Mouse (Mus musculus): ENCODE results near the gene Vmn1r54. TPM values are rescaled to one million over a fixed set of nuclear protein-coding genes. Genes with fewer than 3 reads are reported as not detected.
"Not testable (repeated sequence)": the region's sequence is repeated elsewhere in the genome, so short reads cannot be mapped to it uniquely, and the experiment has no call there.

Vmn1r54 gene
- polyA plus RNA-seq (2015; fragmentation: Nextera tagmentation; extraction: Ambion mirVana): not detected in 2 replicates

- Histone ChIP-seq H3K36me3 (replicated peaks) (no peaks in the 10 kb centered on the region), H3K4me1 (replicated peaks) (no peaks in the 10 kb centered on the region), H3K27me3 (no peaks in the 10 kb centered on the region), H3K27ac (replicated peaks) (no peak within 1 kb of the TSS), H3K9ac (no peak within 1 kb of the TSS), H3K9me3 (replicated peaks) (no peaks in the 10 kb centered on the region), H3K4me3 (replicated peaks) (no peak within 1 kb of the TSS), H3K4me2 (no peak within 1 kb of the TSS)
- 53% methylated on average over 1 of the region's 1 CpGs for WGBS (ENCODE audit: insufficient replicate concordance)
- ATAC-seq (ENCODE audit: insufficient read depth): no peak
These were observed at the start of gene Vmn1r54 for GRCm38 (mm10) chr6:90246000-90246399. TSS of gene Vmn1r54 (plus strand) at chr6:90246300.

- not testable (repeated sequence) for H3K36me3 ChIP-seq (replicated peaks); H3K9ac ChIP-seq; H3K4me1 ChIP-seq (replicated peaks); ATAC-seq (ENCODE audit: insufficient read depth); H3K4me2 ChIP-seq; H3K27me3 ChIP-seq; H3K27ac ChIP-seq (replicated peaks); H3K9me3 ChIP-seq (replicated peaks); H3K4me3 ChIP-seq (replicated peaks)
- WGBS (ENCODE audit: insufficient replicate concordance): 56% methylated on average over 2 of the region's 2 CpGs
These were observed 43.6 kb upstream of the Vmn1r54 start, which contains the start of gene V1ra8 for GRCm38 (mm10) chr6:90202493-90202892. TSS of gene V1ra8 (plus strand) at chr6:90202793.

GRCm38 (mm10) chr6:90224338-90224737 is 21.8 kb upstream of the Vmn1r54 start, which contains the start of gene Vmn1r53:
TSS of gene Vmn1r53 (minus strand) at chr6:90224438.
- Histone ChIP-seq H3K36me3 (replicated peaks) (no peaks in the 10 kb centered on the region), H3K4me3 (replicated peaks) (no peak within 1 kb of the TSS), H3K27me3 (no peaks in the 10 kb centered on the region), H3K27ac (replicated peaks) (no peak within 1 kb of the TSS), H3K9me3 (replicated peaks) (no peaks in the 10 kb centered on the region), H3K4me2 (no peak within 1 kb of the TSS), H3K9ac (no peak within 1 kb of the TSS), H3K4me1 (replicated peaks) (no peaks in the 10 kb centered on the region)
- WGBS (ENCODE audit: insufficient replicate concordance): 31% methylated on average over 1 of the region's 1 CpGs
- no peak for ATAC-seq (ENCODE audit: insufficient read depth)

- H3K9me3 ChIP-seq (replicated peaks); H3K27me3 ChIP-seq; H3K9ac ChIP-seq; H3K36me3 ChIP-seq (replicated peaks); H3K4me3 ChIP-seq (replicated peaks); H3K4me1 ChIP-seq (replicated peaks); H3K27ac ChIP-seq (replicated peaks); ATAC-seq (ENCODE audit: insufficient read depth); H3K4me2 ChIP-seq: not testable (repeated sequence)
- 80% methylated on average over 4 of the region's 4 CpGs for WGBS (ENCODE audit: insufficient replicate concordance)
These were observed 14.0 kb upstream of the Vmn1r54 start for GRCm38 (mm10) chr6:90232114-90232513.

- H3K9me3 ChIP-seq (replicated peaks): peaks cover 6% of the 10 kb centered on the region; the same call in 1 of the 2 replicates
- H3K36me3 ChIP-seq (replicated peaks): no peaks in the 10 kb centered on the region
- no peak overlapping the region for H3K9ac ChIP-seq
- no peaks in the 10 kb centered on the region for H3K27me3 ChIP-seq
- H3K4me1 ChIP-seq (replicated peaks): no peaks in the 10 kb centered on the region
- H3K4me3 ChIP-seq (replicated peaks): no peak overlapping the region
- no peak for ATAC-seq (ENCODE audit: insufficient read depth)
- no peak overlapping the region for H3K4me2 ChIP-seq
- no peak overlapping the region for H3K27ac ChIP-seq (replicated peaks)
- WGBS (ENCODE audit: insufficient replicate concordance): 50% methylated on average over 27 of the region's 27 CpGs
These were observed 13.4 kb upstream of the Vmn1r54 start for GRCm38 (mm10) chr6:90232681-90233080.

- 55% methylated on average over 3 of the region's 3 CpGs for WGBS (ENCODE audit: insufficient replicate concordance)
- no peak overlapping the region for H3K4me2 ChIP-seq
- no peak for ATAC-seq (ENCODE audit: insufficient read depth)
- H3K4me1 ChIP-seq (replicated peaks): no peaks in the 10 kb centered on the region
- H3K27me3 ChIP-seq: no peaks in the 10 kb centered on the region
- H3K36me3 ChIP-seq (replicated peaks): no peaks in the 10 kb centered on the region
- no peaks in the 10 kb centered on the region for H3K9me3 ChIP-seq (replicated peaks)
- H3K9ac ChIP-seq: no peak overlapping the region
- H3K4me3 ChIP-seq (replicated peaks): no peak overlapping the region
- H3K27ac ChIP-seq (replicated peaks): no peak overlapping the region
These were observed 2.1 kb upstream of the Vmn1r54 start for GRCm38 (mm10) chr6:90244019-90244418.

- ATAC-seq (ENCODE audit: insufficient read depth): no peak
These were observed 42.2 kb downstream of the Vmn1r54 start for GRCm38 (mm10) chr6:90288265-90288664.

GRCm38 (mm10) chr6:90300919-90301318 is 54.8 kb downstream of the Vmn1r54 start, which contains the start of gene BC048671:
TSS of gene BC048671 (plus strand) at chr6:90301219.
- H3K27ac ChIP-seq (replicated peaks): no peak within 1 kb of the TSS
- no peaks in the 10 kb centered on the region for H3K36me3 ChIP-seq (replicated peaks)
- H3K4me3 ChIP-seq (replicated peaks): no peak within 1 kb of the TSS
- H3K9ac ChIP-seq: no peak within 1 kb of the TSS
- no peak within 1 kb of the TSS for H3K4me2 ChIP-seq
- WGBS (ENCODE audit: insufficient replicate concordance): 73% methylated on average over 1 of the region's 1 CpGs
- no peaks in the 10 kb centered on the region for H3K9me3 ChIP-seq (replicated peaks)
- no peak for ATAC-seq (ENCODE audit: insufficient read depth)
- no peaks in the 10 kb centered on the region for H3K27me3 ChIP-seq
- no peaks in the 10 kb centered on the region for H3K4me1 ChIP-seq (replicated peaks)

More at GRCm38 (mm10) chr6:90288265-90288664, 42.2 kb downstream of the Vmn1r54 start:
- no peak overlapping the region for H3K4me3 ChIP-seq (replicated peaks)
- no peak overlapping the region for H3K4me2 ChIP-seq
- H3K9ac ChIP-seq: no peak overlapping the region
- 39% methylated on average over 12 of the region's 12 CpGs for WGBS (ENCODE audit: insufficient replicate concordance)
- no peaks in the 10 kb centered on the region for H3K36me3 ChIP-seq (replicated peaks)
- no peak overlapping the region for H3K27ac ChIP-seq (replicated peaks)
- H3K27me3 ChIP-seq: no peaks in the 10 kb centered on the region
- H3K4me1 ChIP-seq (replicated peaks): no peaks in the 10 kb centered on the region
- H3K9me3 ChIP-seq (replicated peaks): no peaks in the 10 kb centered on the region

GRCm38 (mm10) chr6:90306315-90306975 is 60.3 kb downstream of the Vmn1r54 start:
- 0 out of 2 replicates have a peak, but pooled peaks cover 6% of the 10 kb centered on the region for H3K36me3 ChIP-seq (replicated peaks)
- no peaks in the 10 kb centered on the region for H3K9me3 ChIP-seq (replicated peaks)
- no peak overlapping the region for H3K4me3 ChIP-seq (replicated peaks)
- H3K27ac ChIP-seq (replicated peaks): peak overlapping the region; percentile 48; the same call in 1 of the 2 replicates
- no peak overlapping the region for H3K9ac ChIP-seq
- peak; percentile 68 for ATAC-seq (ENCODE audit: insufficient read depth)
- 56% methylated on average over 6 of the region's 6 CpGs for WGBS (ENCODE audit: insufficient replicate concordance)
- no peak overlapping the region for H3K4me2 ChIP-seq
- H3K27me3 ChIP-seq: no peaks in the 10 kb centered on the region
- no peaks in the 10 kb centered on the region for H3K4me1 ChIP-seq (replicated peaks)

GRCm38 (mm10) chr6:90308839-90309778 is 63.0 kb downstream of the Vmn1r54 start:
- H3K36me3 ChIP-seq (replicated peaks): 0 out of 2 replicates have a peak, but pooled peaks cover 6% of the 10 kb centered on the region
- H3K4me2 ChIP-seq: no peak overlapping the region
- no peak overlapping the region for H3K9ac ChIP-seq
- no peaks in the 10 kb centered on the region for H3K27me3 ChIP-seq
- H3K9me3 ChIP-seq (replicated peaks): no peaks in the 10 kb centered on the region
- H3K4me3 ChIP-seq (replicated peaks): no peak overlapping the region
- ATAC-seq (ENCODE audit: insufficient read depth): no peak
- 80% methylated on average over 87 of the region's 87 CpGs for WGBS (ENCODE audit: insufficient replicate concordance)
- H3K27ac ChIP-seq (replicated peaks): no peak overlapping the region
- no peaks in the 10 kb centered on the region for H3K4me1 ChIP-seq (replicated peaks)

GRCm38 (mm10) chr6:90315961-90316360 is 69.9 kb downstream of the Vmn1r54 start:
- no peaks in the 10 kb centered on the region for H3K9me3 ChIP-seq (replicated peaks)
- H3K4me1 ChIP-seq (replicated peaks): peaks cover 10% of the 10 kb centered on the region
- H3K4me2 ChIP-seq: no peak overlapping the region
- H3K9ac ChIP-seq: no peak overlapping the region
- no peak overlapping the region for H3K4me3 ChIP-seq (replicated peaks)
- WGBS (ENCODE audit: insufficient replicate concordance): 58% methylated on average over 5 of the region's 5 CpGs
- ATAC-seq (ENCODE audit: insufficient read depth): no peak
- H3K27me3 ChIP-seq: no peaks in the 10 kb centered on the region
- H3K27ac ChIP-seq (replicated peaks): no peak overlapping the region
- no peaks in the 10 kb centered on the region; the same call in 1 of the 2 replicates for H3K36me3 ChIP-seq (replicated peaks)

All from liver, embryonic 15.5 days (tissue).